Comparison of ENCODE assay signal across 9 mouse cellular contexts in genomic region chr14:73399866-73400618, GRCm38 (mm10). TPM values are rescaled to one million over a fixed set of nuclear protein-coding genes. Genes with fewer than 3 reads are reported as not detected.
DNase-seq lines count a peak whose midpoint lies in the region; ATAC-seq and TF ChIP-seq lines count a peak whose summit lies in the region.
"Had no signal": no experiment of that assay in that cellular context is flagged by ENCODE, and none has a peak within 500 bp of the region (broad histone marks: within the 10 kb centered on the region; RNA-seq: fewer than 3 reads in every experiment).

No protein-coding gene starts in this region.

- H3K9me3 ChIP-seq in kidney, embryonic 14.5 days (ENCODE audit: control insufficient read depth, low read length), result no peaks in the 10 kb centered on the region
- no peaks in the 10 kb centered on the region for H3K9me3 ChIP-seq in heart, postnatal 0 days (replicated peaks; ENCODE audit: control insufficient read depth, low read length)

- no peak for DNase-seq in kidney, postnatal 36 days
- peak; percentile 45 for DNase-seq in embryo, embryonic 10 days (ENCODE audit: low spot score)
- peak; percentile 24 for DNase-seq in heart, postnatal 0 days (ENCODE audit: low spot score)
- DNase-seq in naive thymus-derived CD4-positive, alpha-beta T cell, adult 2 months (ENCODE audit: low read depth), result peak; percentile 53
- no peak for DNase-seq in spleen, postnatal 14 days (ENCODE audit: low spot score in 2 of 2)
- no peak for DNase-seq in frontal cortex, postnatal 14 days (ENCODE audit: low spot score in 2 of 2)
- no peak for DNase-seq in layer of hippocampus, adult 11-12 months (ENCODE audit: low spot score)
- DNase-seq: cerebellum, adult 8-10 months had no signal

- H3K4me1 ChIP-seq in kidney, embryonic 14.5 days (ENCODE audit: control insufficient read depth, insufficient read depth, low read length), result no peaks in the 10 kb centered on the region; the same call in 1 of the 2 replicates
- H3K4me1 ChIP-seq in heart, postnatal 0 days (ENCODE audit: control insufficient read depth, insufficient read depth), result peaks cover 6% of the 10 kb centered on the region

- H3K4me2 ChIP-seq in kidney, embryonic 14.5 days (replicated peaks; ENCODE audit: low read depth, low read length), result no peak overlapping the region
- no peak overlapping the region for H3K4me2 ChIP-seq in heart, postnatal 0 days (ENCODE audit: low read depth, low read length)

- 31% methylated on average over 15 of the region's 15 CpGs for WGBS in kidney, embryonic 14.5 days
- WGBS in heart, postnatal 0 days, result 24% methylated on average over 15 of the region's 15 CpGs

- no peaks in the 10 kb centered on the region for H3K36me3 ChIP-seq in kidney, embryonic 14.5 days (ENCODE audit: control insufficient read depth, insufficient read depth, low read length)
- H3K36me3 ChIP-seq in heart, postnatal 0 days (replicated peaks; ENCODE audit: control insufficient read depth, insufficient read depth, low read length), result no peaks in the 10 kb centered on the region

- H3K27me3 ChIP-seq in kidney, embryonic 14.5 days (ENCODE audit: control insufficient read depth, insufficient read depth, low read length), result no peaks in the 10 kb centered on the region
- no peaks in the 10 kb centered on the region for H3K27me3 ChIP-seq in heart, postnatal 0 days (ENCODE audit: control insufficient read depth, insufficient read depth, low read length)

- ATAC-seq in kidney, embryonic 14.5 days (ENCODE audit: low FRiP score, low TSS enrichment), result no peak
- ATAC-seq in heart, postnatal 0 days (ENCODE audit: insufficient read depth, low read depth), result no peak

- TF ChIP-seq EP300 in heart, postnatal 0 days (IDR thresholded peaks at IDR 0.05; ENCODE audit: low read depth), result no peak

- H3K9ac ChIP-seq in kidney, embryonic 14.5 days (ENCODE audit: low read depth, low read length), result no peak overlapping the region
- no peak overlapping the region for H3K9ac ChIP-seq in heart, postnatal 0 days (replicated peaks; ENCODE audit: low read depth, low read length)

- H3K4me3 ChIP-seq in kidney, embryonic 14.5 days (ENCODE audit: low read length), result no peak overlapping the region
- no peak overlapping the region for H3K4me3 ChIP-seq in heart, postnatal 0 days (ENCODE audit: low read depth, low read length)

- no peak for TF ChIP-seq CTCF in heart, postnatal 0 days (IDR thresholded peaks at IDR 0.05; ENCODE audit: low read depth)

- 0 out of 2 replicates have a peak overlapping the region, but pooled peaks have one; percentile 14 for H3K27ac ChIP-seq in kidney, embryonic 14.5 days (ENCODE audit: low read depth, low read length)
- H3K27ac ChIP-seq in heart, postnatal 0 days (ENCODE audit: low read depth), result peak overlapping the region; percentile 39

RNA-seq across cellular contexts. Expression of gene Itm2b, which starts 15.0 kb away (rescaled TPM):
- 796 and 844 TPM in 2 replicates for polyA plus RNA-seq in kidney, embryonic 14.5 days (2014; fragmentation: Nextera tagmentation; extraction: Ambion mirVana)
- total RNA-seq in heart, postnatal 0 days (2014; rRNA removed; ENCODE audit: low replicate concordance), result 388 and 470 TPM in 2 replicates
- polyA plus RNA-seq in heart, postnatal 0 days (2015; fragmentation: Nextera tagmentation; extraction: Ambion mirVana), result 907 and 943 TPM in 2 replicates

Comparison
In these comparisons a context has a peak if more than half of its experiments do, and no peak if none do; other contexts are left out.
1. DNase-seq: peak in embryo, embryonic 10 days (single experiment), heart, postnatal 0 days (single experiment) and naive thymus-derived CD4-positive, alpha-beta T cell, adult 2 months (single experiment); none in kidney, postnatal 36 days (0 of 2), spleen, postnatal 14 days (0 of 2), frontal cortex, postnatal 14 days (0 of 2) and layer of hippocampus, adult 11-12 months (single experiment).